Mouse (Mus musculus) adrenal gland, adult (tissue): Measurements from ENCODE around the gene Kcnmb3.
"Not testable (repeated sequence)": the region's sequence is repeated elsewhere in the genome, so short reads cannot be mapped to it uniquely, and the experiment has no call there.

Experiments
- DNase-seq, 2 experiments: peaks; one replicate each; pipeline ENCODE4 v3.0.0; 2022 to 2023; ENCODE audit warnings: low spot score in 1 of 2; ENCODE audit not compliant: inconsistent age in 2 of 2

Gene Kcnmb3

GRCm38 (mm10) chr3:32436101-32436500 is 55.9 kb downstream of the Kcnmb3 start:
- peak in 1 of 2 experiments; percentile 16 for DNase-seq

- no peak for DNase-seq
Observed at GRCm38 (mm10) chr3:32434016-32434415, 58.0 kb downstream of the Kcnmb3 start.

GRCm38 (mm10) chr3:32430394-32430793 is 61.6 kb downstream of the Kcnmb3 start:
- DNase-seq = peak in 1 of 2 experiments; percentile 67

- DNase-seq = not testable (repeated sequence)
Observed at GRCm38 (mm10) chr3:32429351-32429750, 62.7 kb downstream of the Kcnmb3 start.

GRCm38 (mm10) chr3:32428921-32429320 is 63.1 kb downstream of the Kcnmb3 start:
- peak; percentile 46 to 78 for DNase-seq

- no peak for DNase-seq
Observed at GRCm38 (mm10) chr3:32428361-32428760, 63.7 kb downstream of the Kcnmb3 start.

- no peak for DNase-seq
Observed at GRCm38 (mm10) chr3:32427695-32428094, 64.3 kb downstream of the Kcnmb3 start.
